Mouse (Mus musculus): ENCODE data around the gene Itga11.

DNA sequence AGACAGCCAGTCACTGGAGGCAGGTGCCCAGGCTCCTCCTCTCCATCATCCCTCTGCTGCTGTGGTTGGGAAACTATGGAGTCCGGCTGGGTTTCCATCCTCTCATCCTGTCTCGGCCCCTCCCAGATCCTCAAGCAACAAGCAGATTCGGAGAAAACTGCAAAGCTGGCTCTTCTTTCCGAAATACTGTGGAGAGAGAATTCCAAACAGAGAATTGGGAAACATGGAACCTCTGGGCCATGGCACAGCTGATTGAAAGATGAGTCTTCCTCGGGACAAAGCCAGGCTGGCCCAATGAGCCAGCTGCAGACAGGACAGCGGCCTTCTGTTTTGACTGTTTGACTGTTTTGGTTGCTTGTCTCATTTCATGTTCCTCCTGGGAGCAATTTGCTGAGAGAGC is 23.3 kb upstream of the Itga11 start:
- TF ChIP-seq E2F4 (IDR thresholded peaks at IDR 0.05; ENCODE audit: insufficient replicate concordance, low read depth, low read length) (no peak), CTCF (conservative IDR thresholded peaks at IDR 0.05 in 1 of 2, IDR thresholded peaks at IDR 0.05 in 1 of 2; ENCODE audit: low read depth in 2 of 2, low read length in 2 of 2) (no peak), MYC (IDR thresholded peaks at IDR 0.05; ENCODE audit: low read depth, low read length) (no peak)

Measured in CH12.LX (cell line).